Mouse (Mus musculus): ENCODE data around the gene Zfp831. TPM values are rescaled to one million over a fixed set of nuclear protein-coding genes. Genes with fewer than 3 reads are reported as not detected.

Gene Zfp831
- polyA plus RNA-seq, 1 experiment, result not detected

DNA sequence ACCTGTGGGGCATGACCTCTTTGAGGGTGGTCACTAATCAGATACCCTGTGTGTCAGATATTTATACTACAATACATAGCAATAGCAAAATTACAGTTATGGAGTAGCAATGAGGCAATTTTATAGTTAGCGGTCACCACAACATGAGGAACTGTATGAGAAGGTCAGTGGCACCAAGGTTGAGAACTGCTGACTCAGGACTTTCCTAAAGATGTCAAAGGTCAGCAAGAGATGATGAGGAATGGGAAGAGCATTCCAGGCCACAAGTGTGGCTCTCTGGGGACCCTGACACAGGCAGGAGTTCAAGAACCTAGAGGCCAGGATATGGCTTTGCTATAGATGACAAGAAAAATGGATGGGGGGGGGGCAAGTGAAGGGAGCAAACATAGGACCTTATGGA is 38.3 kb upstream of the Zfp831 start:
- Histone ChIP-seq H3K27me3 (ENCODE audit: control insufficient read depth) (no peaks in the 10 kb centered on the region), H3K4me3 (replicated peaks) (no peak overlapping the region), H3K36me3 (ENCODE audit: control insufficient read depth) (no peaks in the 10 kb centered on the region), H3K4me1 (ENCODE audit: control insufficient read depth) (no peaks in the 10 kb centered on the region; the same call in 1 of the 2 replicates), H3K9me3 (ENCODE audit: control insufficient read depth, low read length) (no peaks in the 10 kb centered on the region)
- TF ChIP-seq TAL1 (IDR thresholded peaks at IDR 0.05; ENCODE audit: low read length) (no peak), GATA1 (IDR thresholded peaks at IDR 0.05; ENCODE audit: low read length) (no peak)

DNA sequence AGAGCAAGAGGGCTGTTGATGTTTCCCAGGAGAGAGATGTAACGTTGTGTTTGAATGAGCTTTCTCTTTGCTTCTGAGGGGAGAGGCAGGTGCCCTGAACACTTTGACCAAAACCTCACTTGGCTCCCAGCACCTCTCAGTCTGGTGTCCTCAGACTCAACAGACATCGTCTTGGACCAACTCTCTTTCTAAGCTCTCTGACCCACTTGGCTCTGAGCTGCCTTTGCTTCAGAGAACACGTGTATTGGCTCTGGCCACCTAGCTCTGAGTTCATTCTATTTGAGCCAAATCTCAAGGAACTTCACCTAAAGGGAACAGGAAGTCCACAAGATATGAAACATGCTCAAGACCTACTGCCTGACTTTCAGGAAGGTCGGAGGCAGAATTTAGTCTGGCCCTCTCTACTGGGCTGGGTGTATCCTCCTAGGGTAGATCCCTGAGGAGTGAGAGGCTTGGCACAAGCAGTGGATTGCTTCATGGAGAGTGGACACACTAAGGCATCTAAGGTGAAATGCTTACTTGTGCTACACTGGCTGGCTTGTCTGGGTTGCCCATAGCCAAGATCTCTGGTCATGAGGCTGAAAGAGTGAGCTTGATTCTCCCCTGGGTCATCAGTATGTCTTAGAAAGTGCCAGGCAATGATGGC is 37.8 kb upstream of the Zfp831 start:
- no peaks in the 10 kb centered on the region for H3K9me3 ChIP-seq (ENCODE audit: control insufficient read depth, low read length)
- no peaks in the 10 kb centered on the region; the same call in 1 of the 2 replicates for H3K4me1 ChIP-seq (ENCODE audit: control insufficient read depth)
- TF ChIP-seq GATA1 (IDR thresholded peaks at IDR 0.05; ENCODE audit: low read length) (no peak), TAL1 (IDR thresholded peaks at IDR 0.05; ENCODE audit: low read length) (no peak)
- H3K4me3 ChIP-seq (replicated peaks), result no peak overlapping the region
- no peaks in the 10 kb centered on the region for H3K36me3 ChIP-seq (ENCODE audit: control insufficient read depth)
- no peaks in the 10 kb centered on the region for H3K27me3 ChIP-seq (ENCODE audit: control insufficient read depth)

- no peaks in the 10 kb centered on the region; the same call in 1 of the 2 replicates for H3K4me1 ChIP-seq (ENCODE audit: control insufficient read depth)
- no peaks in the 10 kb centered on the region for H3K27me3 ChIP-seq (ENCODE audit: control insufficient read depth)
- H3K9me3 ChIP-seq (ENCODE audit: control insufficient read depth, low read length), result no peaks in the 10 kb centered on the region
- H3K4me3 ChIP-seq (replicated peaks), result no peak overlapping the region
- no peak for TF ChIP-seq GATA1 (IDR thresholded peaks at IDR 0.05; ENCODE audit: low read length)
- TF ChIP-seq TAL1 (IDR thresholded peaks at IDR 0.05; ENCODE audit: low read length), result no peak
- no peaks in the 10 kb centered on the region for H3K36me3 ChIP-seq (ENCODE audit: control insufficient read depth)
Measured at GRCm38 (mm10) chr2:174606376-174606775, 37.0 kb upstream of the Zfp831 start.

DNA sequence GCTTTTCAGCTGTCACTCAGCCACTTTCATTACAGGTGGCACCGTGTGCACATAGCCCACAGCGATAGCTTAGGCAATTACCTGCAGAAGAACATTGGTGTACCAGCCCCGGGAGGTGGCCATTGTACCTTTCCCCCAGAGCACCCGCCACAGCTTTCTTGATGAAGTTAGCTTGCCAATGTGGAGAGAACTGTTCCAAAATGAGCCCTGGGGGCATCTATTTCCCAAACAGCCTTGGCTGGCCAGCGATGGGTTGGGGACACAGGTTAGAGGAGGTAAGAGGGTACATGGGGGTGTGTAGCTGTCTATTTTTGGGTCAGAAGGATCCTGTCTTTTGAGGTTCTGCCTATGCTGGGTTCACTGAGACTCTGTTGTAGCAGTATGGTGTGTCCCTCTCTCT is 33.4 kb upstream of the Zfp831 start:
- Histone ChIP-seq H3K4me3 (replicated peaks) (no peak overlapping the region), H3K36me3 (ENCODE audit: control insufficient read depth) (no peaks in the 10 kb centered on the region), H3K9me3 (ENCODE audit: control insufficient read depth, low read length) (no peaks in the 10 kb centered on the region), H3K27me3 (ENCODE audit: control insufficient read depth) (no peaks in the 10 kb centered on the region), H3K4me1 (ENCODE audit: control insufficient read depth) (peaks cover 7% of the 10 kb centered on the region)
- TF ChIP-seq TAL1 (IDR thresholded peaks at IDR 0.05; ENCODE audit: low read length), result no peak
- TF ChIP-seq GATA1 (IDR thresholded peaks at IDR 0.05; ENCODE audit: low read length), result no peak

GRCm38 (mm10) chr2:174612386-174613063 is 30.8 kb upstream of the Zfp831 start:
- H3K36me3 ChIP-seq (ENCODE audit: control insufficient read depth), result no peaks in the 10 kb centered on the region
- H3K4me1 ChIP-seq (ENCODE audit: control insufficient read depth), result peaks cover 8% of the 10 kb centered on the region
- H3K27me3 ChIP-seq (ENCODE audit: control insufficient read depth), result no peaks in the 10 kb centered on the region
- H3K9me3 ChIP-seq (ENCODE audit: control insufficient read depth, low read length), result no peaks in the 10 kb centered on the region
- TF ChIP-seq GATA1 (IDR thresholded peaks at IDR 0.05; ENCODE audit: low read length), result no peak
- no peak for TF ChIP-seq TAL1 (IDR thresholded peaks at IDR 0.05; ENCODE audit: low read length)
- no peak overlapping the region for H3K4me3 ChIP-seq (replicated peaks)

GRCm38 (mm10) chr2:174613221-174613620 is 30.1 kb upstream of the Zfp831 start:
- H3K9me3 ChIP-seq (ENCODE audit: control insufficient read depth, low read length), result no peaks in the 10 kb centered on the region
- no peaks in the 10 kb centered on the region for H3K36me3 ChIP-seq (ENCODE audit: control insufficient read depth)
- peaks cover 8% of the 10 kb centered on the region for H3K4me1 ChIP-seq (ENCODE audit: control insufficient read depth)
- no peak overlapping the region for H3K4me3 ChIP-seq (replicated peaks)
- TF ChIP-seq TAL1 (IDR thresholded peaks at IDR 0.05; ENCODE audit: low read length), result no peak
- no peak for TF ChIP-seq GATA1 (IDR thresholded peaks at IDR 0.05; ENCODE audit: low read length)
- H3K27me3 ChIP-seq (ENCODE audit: control insufficient read depth), result no peaks in the 10 kb centered on the region

DNA sequence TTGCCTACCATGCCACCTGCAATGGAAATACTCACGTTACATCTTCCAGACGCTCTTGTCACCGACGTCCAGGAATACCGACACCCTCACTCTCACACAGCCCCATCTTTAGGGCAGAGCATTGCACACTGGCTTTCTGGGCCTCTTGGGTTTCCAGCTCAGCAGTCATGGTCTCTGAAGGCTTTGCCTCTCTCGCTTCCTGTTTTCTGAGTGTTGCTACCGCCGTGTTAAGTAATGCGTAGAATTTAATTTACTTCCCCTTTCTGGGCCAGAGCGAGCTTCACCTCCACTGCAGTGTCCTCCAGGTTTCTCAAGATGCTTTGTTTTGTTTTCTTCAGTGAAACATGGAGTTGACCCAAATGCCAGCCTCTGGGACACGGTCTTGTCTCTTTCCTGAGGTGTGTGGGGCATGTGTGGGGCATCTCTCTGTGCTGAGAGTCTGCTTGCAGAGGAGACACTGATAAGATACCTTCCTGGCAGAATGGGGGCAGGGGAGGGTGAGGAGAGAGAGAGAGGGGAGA is 29.4 kb upstream of the Zfp831 start:
- no peaks in the 10 kb centered on the region for H3K36me3 ChIP-seq (ENCODE audit: control insufficient read depth)
- no peak overlapping the region for H3K4me3 ChIP-seq (replicated peaks)
- TF ChIP-seq GATA1 (IDR thresholded peaks at IDR 0.05; ENCODE audit: low read length), result no peak
- TF ChIP-seq TAL1 (IDR thresholded peaks at IDR 0.05; ENCODE audit: low read length), result no peak
- H3K4me1 ChIP-seq (ENCODE audit: control insufficient read depth), result peaks cover 8% of the 10 kb centered on the region
- no peaks in the 10 kb centered on the region for H3K9me3 ChIP-seq (ENCODE audit: control insufficient read depth, low read length)
- no peaks in the 10 kb centered on the region for H3K27me3 ChIP-seq (ENCODE audit: control insufficient read depth)

- peaks cover 15% of the 10 kb centered on the region for H3K4me1 ChIP-seq (ENCODE audit: control insufficient read depth)
- H3K27me3 ChIP-seq (ENCODE audit: control insufficient read depth), result no peaks in the 10 kb centered on the region
- no peak overlapping the region for H3K4me3 ChIP-seq (replicated peaks)
- H3K9me3 ChIP-seq (ENCODE audit: control insufficient read depth, low read length), result no peaks in the 10 kb centered on the region
- no peaks in the 10 kb centered on the region for H3K36me3 ChIP-seq (ENCODE audit: control insufficient read depth)
- TF ChIP-seq GATA1 (IDR thresholded peaks at IDR 0.05; ENCODE audit: low read length) (no peak), TAL1 (IDR thresholded peaks at IDR 0.05; ENCODE audit: low read length) (no peak)
Measured at GRCm38 (mm10) chr2:174621881-174622280, 21.5 kb upstream of the Zfp831 start.

DNA sequence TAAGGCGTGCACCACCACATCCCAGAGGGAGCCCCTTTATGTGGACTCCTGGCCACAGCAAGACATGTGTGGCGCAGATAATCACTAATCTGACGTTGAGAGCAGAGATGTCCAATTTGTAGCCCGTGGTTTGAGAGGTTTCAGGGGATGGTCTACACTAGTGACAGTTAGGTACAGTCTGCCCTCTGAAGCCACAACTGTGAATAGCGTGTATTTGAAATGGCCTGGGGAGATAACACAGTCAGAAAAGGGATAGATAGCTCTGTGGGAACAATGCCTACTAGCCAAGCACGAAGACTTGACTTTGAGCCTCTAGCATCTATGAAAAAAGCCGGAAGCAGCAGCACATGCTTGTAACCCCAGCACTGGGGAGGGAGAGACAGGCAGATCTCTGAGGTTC is 18.9 kb upstream of the Zfp831 start:
- Histone ChIP-seq H3K36me3 (ENCODE audit: control insufficient read depth) (no peaks in the 10 kb centered on the region), H3K9me3 (ENCODE audit: control insufficient read depth, low read length) (no peaks in the 10 kb centered on the region), H3K4me3 (replicated peaks) (no peak overlapping the region), H3K4me1 (ENCODE audit: control insufficient read depth) (peaks cover 15% of the 10 kb centered on the region), H3K27me3 (ENCODE audit: control insufficient read depth) (no peaks in the 10 kb centered on the region)
- TF ChIP-seq TAL1 (IDR thresholded peaks at IDR 0.05; ENCODE audit: low read length) (no peak), GATA1 (IDR thresholded peaks at IDR 0.05; ENCODE audit: low read length) (no peak)
